Mouse (Mus musculus) neural tube, embryonic 10.5 days (tissue): ENCODE results near the gene Kncn.

ENCODE experiments used
- DNase-seq: peaks from one replicate; pipeline ENCODE4 v3.0.0-alpha.2; 2017; ENCODE audit warnings: low spot score; ENCODE audit errors: extremely low spot score

Gene Kncn

GRCm38 (mm10) chr4:115884022-115884421 is at the start of gene Kncn:
Gene Kncn (plus strand): TSS chr4:115884400.
- DNase-seq, result no peak

- no peak for DNase-seq
Measured at GRCm38 (mm10) chr4:115835576-115835975, 48.6 kb upstream of the Kncn start.

GRCm38 (mm10) chr4:115838196-115838595 is 46.0 kb upstream of the Kncn start:
- no peak for DNase-seq

- DNase-seq, result peak; percentile 91
Measured at GRCm38 (mm10) chr4:115838696-115839641, 45.2 kb upstream of the Kncn start, which contains the start of gene Mknk1. Gene Mknk1 (plus strand): TSS chr4:115839198.

- no peak for DNase-seq
Measured at GRCm38 (mm10) chr4:115839956-115840355, 44.2 kb upstream of the Kncn start.

GRCm38 (mm10) chr4:115840842-115841241 is 43.4 kb upstream of the Kncn start:
- no peak for DNase-seq

- no peak for DNase-seq
Measured at GRCm38 (mm10) chr4:115846656-115847055, 37.5 kb upstream of the Kncn start.

- DNase-seq, result no peak
Measured at GRCm38 (mm10) chr4:115847377-115847776, 36.8 kb upstream of the Kncn start.

GRCm38 (mm10) chr4:115848083-115848482 is 36.1 kb upstream of the Kncn start:
- DNase-seq, result no peak

- DNase-seq, result no peak
Measured at GRCm38 (mm10) chr4:115848990-115849677, 35.1 kb upstream of the Kncn start.

GRCm38 (mm10) chr4:115850111-115850510 is 34.1 kb upstream of the Kncn start:
- DNase-seq, result no peak

GRCm38 (mm10) chr4:115850631-115851030 is 33.6 kb upstream of the Kncn start:
- DNase-seq, result no peak

GRCm38 (mm10) chr4:115851569-115851968 is 32.6 kb upstream of the Kncn start:
- no peak for DNase-seq

- no peak for DNase-seq
Measured at GRCm38 (mm10) chr4:115855100-115855499, 29.1 kb upstream of the Kncn start.

- DNase-seq, result no peak
Measured at GRCm38 (mm10) chr4:115855609-115856008, 28.6 kb upstream of the Kncn start.

GRCm38 (mm10) chr4:115856282-115856681 is 27.9 kb upstream of the Kncn start:
- DNase-seq, result no peak

- DNase-seq, result no peak
Measured at GRCm38 (mm10) chr4:115857293-115857883, 26.8 kb upstream of the Kncn start.

GRCm38 (mm10) chr4:115863352-115863751 is 20.8 kb upstream of the Kncn start:
- DNase-seq, result no peak

- DNase-seq, result no peak
Measured at GRCm38 (mm10) chr4:115863880-115864279, 20.3 kb upstream of the Kncn start.

- no peak for DNase-seq
Measured at GRCm38 (mm10) chr4:115869512-115870210, 14.5 kb upstream of the Kncn start.

GRCm38 (mm10) chr4:115873231-115873630 is 11.0 kb upstream of the Kncn start:
- DNase-seq, result no peak
